Mouse (Mus musculus) neural tube, embryonic 14.5 days (tissue): ENCODE results near the gene Acsl1. TPM values are rescaled to one million over a fixed set of nuclear protein-coding genes. Genes with fewer than 3 reads are reported as not detected.

Experiments
- ATAC-seq: fragments of 200-750 bp; cut with Nextera tagmentation; 2 replicates; pipeline ENCODE4 v1.8.0; 2017; ENCODE audit warnings: low read depth, mild to moderate bottlenecking, moderate TSS enrichment, moderate library complexity
- H3K27ac ChIP-seq: fragments of 300-500 bp; sonication (generic); 2 replicates; pipeline ENCODE4 v1.5.1; 2014; ENCODE audit warnings: low read depth, mild to moderate bottlenecking, control low read depth, low read length, moderate library complexity, mixed read lengths
- H3K27me3 ChIP-seq: fragments of 300-500 bp; sonication (generic); 2 replicates; pipeline ENCODE4 v1.6.1; 2014; ENCODE audit warnings: low read length; ENCODE audit not compliant: control insufficient read depth, insufficient read depth
- H3K36me3 ChIP-seq: fragments of 300-500 bp; sonication (generic); 2 replicates; pipeline ENCODE4 v1.6.1; 2014; ENCODE audit warnings: low read length, mixed read lengths; ENCODE audit not compliant: control insufficient read depth, insufficient read depth
- H3K4me1 ChIP-seq: fragments of 300-500 bp; sonication (generic); 2 replicates; pipeline ENCODE4 v1.6.1; 2014; ENCODE audit warnings: low read length; ENCODE audit not compliant: control insufficient read depth, insufficient read depth
- H3K4me2 ChIP-seq: fragments of 300-500 bp; sonication (generic); 2 replicates; pipeline ENCODE4 v1.6.1; 2014; ENCODE audit warnings: mild to moderate bottlenecking, low read depth, low read length, control low read depth
- H3K4me3 ChIP-seq: fragments of 300-500 bp; sonication (generic); 2 replicates; pipeline ENCODE4 v1.5.1; 2014; ENCODE audit warnings: low read depth, low read length, control low read depth, mixed read lengths
- H3K9ac ChIP-seq: fragments of 300-500 bp; sonication (generic); replicated peaks from 2 replicates; pipeline ENCODE4 v1.6.1; 2014; ENCODE audit warnings: low read depth, mild to moderate bottlenecking, control low read depth, low read length, mixed read lengths
- H3K9me3 ChIP-seq: fragments of 300-500 bp; sonication (generic); 2 replicates; pipeline ENCODE4 v1.6.1; 2016; ENCODE audit warnings: low read length; ENCODE audit not compliant: control insufficient read depth
- WGBS: fragments of 180-500 bp; shearing (Covaris S2); extraction: QIAGEN DNeasy Blood & Tissue Kit; methylation state at CpG from one replicate; pipeline ENCODE4 v1.1.7; 2014; 5-methylcytosine and 5-hydroxymethylcytosine counted together
- polyA plus RNA-seq: library from polyadenylated mRNA; unstranded; fragments of >200 nt; fragmentation: Nextera tagmentation; extraction: Ambion mirVana; gene quantifications from 2 replicates; pipeline ENCODE4 v1.2.1, GENCODE M21; 2014

Gene Acsl1
- polyA plus RNA-seq, 1 experiment from 2014 or later = 19.9 TPM

GRCm38 (mm10) chr8:46508488-46509395, 37.9 kb downstream of the Acsl1 start:
- Histone ChIP-seq H3K4me2 (no peak overlapping the region), H3K36me3 (no peaks in the 10 kb centered on the region), H3K4me1 (no peaks in the 10 kb centered on the region), H3K9me3 (no peaks in the 10 kb centered on the region), H3K27me3 (no peaks in the 10 kb centered on the region), H3K9ac (no peak overlapping the region), H3K4me3 (no peak overlapping the region), H3K27ac (no peak overlapping the region)
- ATAC-seq = no peak
- 85% methylated on average over 14 of the region's 14 CpGs for WGBS

GRCm38 (mm10) chr8:46509474-46509873, 38.6 kb downstream of the Acsl1 start:
- no peaks in the 10 kb centered on the region for H3K9me3 ChIP-seq
- H3K9ac ChIP-seq = no peak overlapping the region
- no peak for ATAC-seq
- no peaks in the 10 kb centered on the region for H3K36me3 ChIP-seq
- H3K4me3 ChIP-seq = no peak overlapping the region
- H3K4me2 ChIP-seq = no peak overlapping the region
- no peaks in the 10 kb centered on the region for H3K4me1 ChIP-seq
- no peaks in the 10 kb centered on the region for H3K27me3 ChIP-seq
- WGBS = 91% methylated on average over 3 of the region's 3 CpGs
- H3K27ac ChIP-seq = no peak overlapping the region

- no peaks in the 10 kb centered on the region for H3K9me3 ChIP-seq
- H3K4me3 ChIP-seq = no peak overlapping the region
- no peak for ATAC-seq
- no peak overlapping the region for H3K27ac ChIP-seq
- H3K36me3 ChIP-seq = no peaks in the 10 kb centered on the region
- WGBS = 90% methylated on average over 9 of the region's 9 CpGs
- no peak overlapping the region for H3K9ac ChIP-seq
- H3K27me3 ChIP-seq = no peaks in the 10 kb centered on the region
- H3K4me1 ChIP-seq = no peaks in the 10 kb centered on the region
- H3K4me2 ChIP-seq = no peak overlapping the region
Observed at GRCm38 (mm10) chr8:46511336-46511735, 40.5 kb downstream of the Acsl1 start.

- H3K4me2 ChIP-seq = no peak overlapping the region
- no peak; the same call in 1 of the 2 replicates for ATAC-seq
- H3K27me3 ChIP-seq = no peaks in the 10 kb centered on the region
- no peak overlapping the region for H3K27ac ChIP-seq
- no peaks in the 10 kb centered on the region for H3K9me3 ChIP-seq
- no peaks in the 10 kb centered on the region for H3K4me1 ChIP-seq
- no peak overlapping the region for H3K4me3 ChIP-seq
- WGBS = 75% methylated on average over 8 of the region's 8 CpGs
- H3K36me3 ChIP-seq = no peaks in the 10 kb centered on the region
- no peak overlapping the region for H3K9ac ChIP-seq
Observed at GRCm38 (mm10) chr8:46512538-46512937, 41.7 kb downstream of the Acsl1 start.

- no peak for ATAC-seq
- no peak overlapping the region for H3K4me3 ChIP-seq
- no peaks in the 10 kb centered on the region for H3K36me3 ChIP-seq
- H3K27me3 ChIP-seq = no peaks in the 10 kb centered on the region
- H3K4me1 ChIP-seq = no peaks in the 10 kb centered on the region
- WGBS = 93% methylated on average over 1 of the region's 1 CpGs
- H3K9me3 ChIP-seq = no peaks in the 10 kb centered on the region
- H3K9ac ChIP-seq = no peak overlapping the region
- H3K4me2 ChIP-seq = no peak overlapping the region
- no peak overlapping the region for H3K27ac ChIP-seq
Observed at GRCm38 (mm10) chr8:46514027-46514426, 43.2 kb downstream of the Acsl1 start.

GRCm38 (mm10) chr8:46520667-46521066, 49.8 kb downstream of the Acsl1 start:
- no peaks in the 10 kb centered on the region for H3K36me3 ChIP-seq
- no peak overlapping the region for H3K9ac ChIP-seq
- no peaks in the 10 kb centered on the region for H3K9me3 ChIP-seq
- H3K4me3 ChIP-seq = no peak overlapping the region
- no peak for ATAC-seq
- H3K27ac ChIP-seq = no peak overlapping the region
- no peaks in the 10 kb centered on the region for H3K27me3 ChIP-seq
- WGBS = 92% methylated on average over 6 of the region's 6 CpGs
- H3K4me1 ChIP-seq = no peaks in the 10 kb centered on the region
- no peak overlapping the region for H3K4me2 ChIP-seq

- H3K36me3 ChIP-seq = no peaks in the 10 kb centered on the region
- H3K27ac ChIP-seq = no peak overlapping the region
- H3K4me1 ChIP-seq = no peaks in the 10 kb centered on the region
- H3K9me3 ChIP-seq = no peaks in the 10 kb centered on the region
- H3K9ac ChIP-seq = no peak overlapping the region
- ATAC-seq = no peak
- H3K4me2 ChIP-seq = no peak overlapping the region
- H3K4me3 ChIP-seq = no peak overlapping the region
- 94% methylated on average over 8 of the region's 8 CpGs for WGBS
- H3K27me3 ChIP-seq = no peaks in the 10 kb centered on the region
Observed at GRCm38 (mm10) chr8:46526098-46526497, 55.3 kb downstream of the Acsl1 start.

- no peaks in the 10 kb centered on the region for H3K36me3 ChIP-seq
- no peak overlapping the region for H3K9ac ChIP-seq
- 71% methylated on average over 10 of the region's 10 CpGs for WGBS
- H3K9me3 ChIP-seq = no peaks in the 10 kb centered on the region
- H3K4me3 ChIP-seq = no peak overlapping the region
- no peak overlapping the region for H3K4me2 ChIP-seq
- no peaks in the 10 kb centered on the region for H3K4me1 ChIP-seq
- ATAC-seq = no peak
- H3K27ac ChIP-seq = no peak overlapping the region
- no peaks in the 10 kb centered on the region for H3K27me3 ChIP-seq
Observed at GRCm38 (mm10) chr8:46526821-46527220, 56.0 kb downstream of the Acsl1 start.

- Histone ChIP-seq H3K9ac (no peak overlapping the region), H3K27ac (no peak overlapping the region), H3K9me3 (no peaks in the 10 kb centered on the region), H3K4me2 (no peak overlapping the region), H3K27me3 (no peaks in the 10 kb centered on the region), H3K4me1 (no peaks in the 10 kb centered on the region), H3K36me3 (no peaks in the 10 kb centered on the region), H3K4me3 (no peak overlapping the region)
- no peak for ATAC-seq
- 76% methylated on average over 4 of the region's 4 CpGs for WGBS
Observed at GRCm38 (mm10) chr8:46529508-46529907, 58.7 kb downstream of the Acsl1 start.
